Comparison of ENCODE assay signal across 8 mouse cellular contexts in the genomic region with DNA sequence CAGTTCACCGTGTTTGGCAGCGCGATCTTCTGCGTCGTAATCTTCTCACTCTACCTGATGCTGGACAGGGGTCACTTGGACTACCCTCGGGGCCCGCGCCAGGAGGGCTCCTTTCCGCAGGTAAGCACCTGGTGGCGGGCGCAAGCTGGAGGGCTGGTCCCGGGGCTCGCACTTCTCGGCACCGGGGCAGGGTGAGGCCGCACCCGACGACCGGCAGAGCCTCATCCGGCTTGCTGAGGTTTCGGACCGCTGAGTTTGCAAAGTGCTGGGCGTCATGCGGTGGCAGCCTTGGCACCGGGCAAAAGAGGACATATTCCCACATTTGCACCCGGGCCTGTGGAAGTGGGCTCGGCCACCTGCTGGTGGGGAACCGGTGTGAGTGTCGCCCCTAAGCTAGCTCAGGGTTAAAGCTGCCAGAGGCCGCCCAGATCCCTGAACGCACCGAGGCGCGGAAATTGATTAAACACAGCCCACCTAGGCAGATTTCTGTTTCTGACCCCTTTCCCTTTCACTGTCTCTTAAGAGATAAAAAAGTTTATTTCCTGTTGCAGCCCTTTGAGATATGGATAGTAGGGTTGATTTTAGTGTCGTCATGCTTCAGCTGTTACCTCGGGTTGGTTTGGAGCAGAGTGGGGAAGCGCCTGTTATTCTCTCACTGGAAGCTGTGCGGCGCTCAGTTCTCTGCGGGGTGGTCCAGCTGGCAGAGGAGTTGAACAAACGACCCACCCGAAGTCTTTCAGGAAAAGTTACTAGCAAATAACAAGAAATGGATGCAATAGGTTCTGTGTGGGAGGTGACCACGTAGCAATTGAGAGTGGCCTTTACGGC. TPM values are rescaled to one million over a fixed set of nuclear protein-coding genes. Genes with fewer than 3 reads are reported as not detected.
DNase-seq lines count a peak whose midpoint lies in the region; ATAC-seq lines count a peak whose summit lies in the region.

No protein-coding gene starts in this region.

- peak; percentile 47 for DNase-seq in layer of hippocampus, adult 11-12 months (ENCODE audit: low spot score)
- DNase-seq in layer of hippocampus, adult 9-11 months = no peak
- peak; percentile 54 to 63 for DNase-seq in cerebellum, postnatal 25 days
- DNase-seq in frontal cortex, postnatal 36 days (ENCODE audit: low spot score in 2 of 2) = peak; percentile 54 to 68
- DNase-seq in limb, embryonic 10.5 days (ENCODE audit: low spot score) = peak; percentile 66
- peak; percentile 67 for DNase-seq in midbrain, embryonic 10.5 days (ENCODE audit: low spot score)
- peak; percentile 57 to 64 for DNase-seq in spleen, adult 18-20 months

- peak overlapping the region; percentile 81 for H3K9ac ChIP-seq in hindbrain, embryonic 15.5 days

- no peaks in the 10 kb centered on the region for H3K9me3 ChIP-seq in hindbrain, embryonic 15.5 days
- no peaks in the 10 kb centered on the region for H3K9me3 ChIP-seq in limb, embryonic 10.5 days (replicated peaks)
- H3K9me3 ChIP-seq in midbrain, embryonic 10.5 days (replicated peaks) = no peaks in the 10 kb centered on the region

- H3K36me3 ChIP-seq in hindbrain, embryonic 15.5 days = no peaks in the 10 kb centered on the region
- no peaks in the 10 kb centered on the region for H3K36me3 ChIP-seq in limb, embryonic 10.5 days
- H3K36me3 ChIP-seq in midbrain, embryonic 10.5 days = no peaks in the 10 kb centered on the region

- peak overlapping the region; percentile 95 for H3K4me2 ChIP-seq in hindbrain, embryonic 15.5 days

- H3K4me3 ChIP-seq in hindbrain, embryonic 15.5 days = peak overlapping the region; percentile 89
- H3K4me3 ChIP-seq in limb, embryonic 10.5 days = peak overlapping the region; percentile 90
- peak overlapping the region; percentile 87 for H3K4me3 ChIP-seq in midbrain, embryonic 10.5 days

- ATAC-seq in hindbrain, embryonic 15.5 days (ENCODE audit: low FRiP score, low read depth) = peak; percentile 53; the same call in 1 of the 2 replicates

- H3K27me3 ChIP-seq in hindbrain, embryonic 15.5 days = no peaks in the 10 kb centered on the region
- no peaks in the 10 kb centered on the region for H3K27me3 ChIP-seq in limb, embryonic 10.5 days (ENCODE audit: low read depth, poor library complexity, severe bottlenecking)
- H3K27me3 ChIP-seq in midbrain, embryonic 10.5 days (ENCODE audit: low read depth, poor library complexity, severe bottlenecking) = peaks cover 7% of the 10 kb centered on the region; the same call in 1 of the 2 replicates

- peak overlapping the region; percentile 91 for H3K27ac ChIP-seq in hindbrain, embryonic 15.5 days (replicated peaks)
- H3K27ac ChIP-seq in limb, embryonic 10.5 days = peak overlapping the region; percentile 96
- peak overlapping the region; percentile 96 for H3K27ac ChIP-seq in midbrain, embryonic 10.5 days (replicated peaks)

- WGBS in hindbrain, embryonic 15.5 days = 1% methylated on average over 44 of the region's 44 CpGs
- under 1% methylated on average over 44 of the region's 44 CpGs for WGBS in limb, embryonic 10.5 days
- WGBS in midbrain, embryonic 10.5 days = under 1% methylated on average over 44 of the region's 44 CpGs

- peaks cover 47% of the 10 kb centered on the region for H3K4me1 ChIP-seq in hindbrain, embryonic 15.5 days (replicated peaks)
- H3K4me1 ChIP-seq in limb, embryonic 10.5 days = peaks cover 44% of the 10 kb centered on the region
- peaks cover 56% of the 10 kb centered on the region for H3K4me1 ChIP-seq in midbrain, embryonic 10.5 days

RNA-seq across cellular contexts. Expression of a gene that starts 1.4 kb away (rescaled TPM):
- polyA plus RNA-seq in hindbrain, embryonic 15.5 days (2015; fragmentation: Nextera tagmentation; extraction: Ambion mirVana) = 4.6 and 5.9 TPM in 2 replicates
- polyA plus RNA-seq in limb, embryonic 10.5 days (2016; fragmentation: Nextera tagmentation; extraction: Ambion mirVana) = 5.1 and 5.7 TPM in 2 replicates
- 3.9 and 4.3 TPM in 2 replicates for polyA plus RNA-seq in midbrain, embryonic 10.5 days (2016; fragmentation: Nextera tagmentation; extraction: Ambion mirVana)
